Mouse (Mus musculus) G1E (cell line): ENCODE measurements around the gene Zdhhc7. TPM values are rescaled to one million over a fixed set of nuclear protein-coding genes. Genes with fewer than 3 reads are reported as not detected.

ENCODE experiments used
- ATAC-seq: 2 replicates; pipeline ENCODE4 v1.8.0; 2016; ENCODE audit warnings: mild to moderate bottlenecking; ENCODE audit not compliant: insufficient number of reproducible peaks, poor library complexity, low FRiP score, severe bottlenecking; ENCODE audit errors: extremely low read depth
- DNase-seq: peaks from one replicate; pipeline ENCODE4 v3.0.0; 2012; ENCODE audit warnings: low spot score
- H3K27me3 ChIP-seq: 2 replicates; pipeline ENCODE4 v1.6.1; 2012; ENCODE audit warnings: mild to moderate bottlenecking, low read length, inconsistent platforms; ENCODE audit not compliant: insufficient read depth
- H3K36me3 ChIP-seq: replicated peaks from 2 replicates; pipeline ENCODE3; 2012; ENCODE audit warnings: mild to moderate bottlenecking, inconsistent platforms
- H3K4me1 ChIP-seq: 2 replicates; pipeline ENCODE4 v1.6.1; 2012; ENCODE audit warnings: low read depth, low read length, inconsistent platforms, mixed read lengths; ENCODE audit not compliant: insufficient read depth
- H3K4me3 ChIP-seq: 2 replicates; pipeline ENCODE4 v1.5.1; 2012; ENCODE audit warnings: low read depth, mild to moderate bottlenecking, inconsistent platforms, low read length, moderate library complexity, mixed read lengths
- H3K9me3 ChIP-seq: replicated peaks from 2 replicates; pipeline ENCODE4 v1.6.1; 2012; ENCODE audit warnings: inconsistent platforms
- CTCF ChIP-seq: IDR thresholded peaks from 2 replicates; pipeline ENCODE4 v1.5.1; 2012; ENCODE audit warnings: low read depth, low read length, inconsistent platforms, mixed read lengths
- GATA1 ChIP-seq: IDR thresholded peaks from 2 replicates; pipeline ENCODE4 v1.6.1; 2012; ENCODE audit warnings: borderline replicate concordance, low read length, inconsistent platforms, mixed read lengths
- GATA2 ChIP-seq: IDR thresholded peaks from 2 replicates; pipeline ENCODE4 v1.6.1; 2012; ENCODE audit warnings: low read depth, low read length, inconsistent platforms, borderline replicate concordance
- POLR2AphosphoS5 ChIP-seq: IDR thresholded peaks from 2 replicates; pipeline ENCODE4 v1.6.1; 2012; ENCODE audit warnings: low read depth, low read length, inconsistent platforms; ENCODE audit not compliant: insufficient replicate concordance
- TAL1 ChIP-seq: conservative IDR thresholded peaks from 2 replicates; pipeline ENCODE4 v1.6.1; 2012; ENCODE audit warnings: low read depth, low read length, inconsistent platforms, mixed read lengths
- polyA plus RNA-seq: library from polyadenylated mRNA; stranded (reverse); fragments of >175 nt; gene quantifications from 2 replicates; pipeline ENCODE4 v1.2.3, GENCODE M21; 2012
- total RNA-seq, 2 experiments: library from RNA; stranded (forward) in 1 of 2; stranded (reverse) in 1 of 2; fragments of 200-1000 nt in 1 of 2; fragments of >200 nt in 1 of 2; fragmentation: Nextera tagmentation in 1 of 2; gene quantifications; 2 replicates each; pipeline ENCODE4 v1.2.3; 2014 to 2017

Gene Zdhhc7
- total and polyA plus RNA-seq, 3 experiments: 18.3 to 25.2 (median 24.9) TPM

DNA sequence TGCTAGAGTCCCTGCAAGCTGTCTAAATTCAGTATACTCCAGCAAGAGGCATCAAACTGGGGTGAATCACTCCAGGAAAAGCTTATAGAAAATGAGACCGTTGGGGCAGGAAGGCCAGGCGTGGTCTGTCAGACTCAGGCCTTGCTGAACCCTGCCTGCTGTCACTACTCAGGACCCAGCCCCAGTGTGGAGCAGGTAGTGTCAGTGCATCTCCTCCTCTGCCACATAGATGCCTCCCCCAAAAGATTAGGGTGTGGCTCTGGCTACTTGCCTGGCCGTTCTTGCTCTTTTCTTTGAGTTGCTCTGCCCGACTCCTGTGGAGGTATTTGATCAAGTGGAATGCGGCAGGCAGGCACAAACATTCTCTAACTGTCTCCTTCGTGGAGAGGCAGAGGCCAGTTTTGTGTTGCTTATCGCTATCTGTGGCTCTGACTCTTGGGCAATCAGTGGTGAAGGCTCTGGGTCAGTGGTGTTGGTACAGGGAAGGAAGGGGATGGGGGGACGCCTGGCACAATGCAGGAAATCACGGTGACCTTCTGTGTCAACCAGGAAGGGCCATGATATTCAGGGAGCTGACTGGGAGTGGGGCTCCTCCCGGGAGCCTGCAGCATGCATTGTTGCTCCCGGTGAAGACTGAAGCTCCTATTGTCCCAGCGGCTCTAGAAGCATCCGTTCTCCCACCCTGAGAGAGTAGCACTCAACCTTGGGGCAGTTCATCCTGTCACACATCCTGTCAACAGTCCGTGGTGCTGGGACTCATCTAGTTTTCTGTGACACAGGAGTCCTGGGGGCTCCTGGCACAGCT, 25.3 kb upstream of the Zdhhc7 start:
- ATAC-seq: no peak
- Histone ChIP-seq H3K27me3 (peaks cover 45% of the 10 kb centered on the region), H3K4me3 (no peak overlapping the region), H3K36me3 (no peaks in the 10 kb centered on the region), H3K4me1 (no peaks in the 10 kb centered on the region), H3K9me3 (no peaks in the 10 kb centered on the region)
- DNase-seq: no peak
- TF ChIP-seq CTCF (no peak), GATA1 (no peak), POLR2AphosphoS5 (no peak), TAL1 (no peak), GATA2 (no peak)

DNA sequence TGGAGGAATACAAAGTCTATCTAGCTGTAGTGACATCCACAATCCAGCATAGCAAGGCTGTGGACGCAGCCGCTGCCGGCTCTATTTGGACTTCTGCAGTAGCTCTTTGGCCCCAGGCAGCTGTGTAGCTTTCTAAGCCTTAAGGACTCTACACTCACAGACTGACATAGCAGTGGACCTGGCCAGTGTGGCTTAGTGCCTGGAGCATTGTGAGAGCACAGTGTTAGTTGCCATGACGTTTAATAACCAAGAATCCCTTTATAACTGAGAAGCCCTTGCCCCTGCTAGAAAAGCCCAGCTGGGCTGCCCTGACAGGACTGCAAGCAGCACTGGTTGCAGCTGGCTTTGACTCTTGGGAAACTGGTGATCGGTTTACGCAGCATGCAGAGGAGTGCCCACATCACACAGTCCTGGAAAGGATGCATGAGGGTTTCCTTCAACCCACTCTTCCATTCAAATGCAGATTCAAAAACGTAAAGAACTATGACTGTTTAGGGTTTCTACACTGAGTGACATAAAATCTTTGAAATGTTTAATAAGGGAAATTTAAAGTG, 23.6 kb upstream of the Zdhhc7 start:
- Histone ChIP-seq H3K4me3 (no peak overlapping the region), H3K9me3 (no peaks in the 10 kb centered on the region), H3K36me3 (no peaks in the 10 kb centered on the region), H3K4me1 (no peaks in the 10 kb centered on the region), H3K27me3 (peaks cover 52% of the 10 kb centered on the region)
- TF ChIP-seq TAL1: no peak
- no peak for TF ChIP-seq CTCF
- TF ChIP-seq POLR2AphosphoS5: no peak
- TF ChIP-seq GATA1: no peak
- TF ChIP-seq GATA2: no peak
- ATAC-seq: no peak
- no peak for DNase-seq

DNA sequence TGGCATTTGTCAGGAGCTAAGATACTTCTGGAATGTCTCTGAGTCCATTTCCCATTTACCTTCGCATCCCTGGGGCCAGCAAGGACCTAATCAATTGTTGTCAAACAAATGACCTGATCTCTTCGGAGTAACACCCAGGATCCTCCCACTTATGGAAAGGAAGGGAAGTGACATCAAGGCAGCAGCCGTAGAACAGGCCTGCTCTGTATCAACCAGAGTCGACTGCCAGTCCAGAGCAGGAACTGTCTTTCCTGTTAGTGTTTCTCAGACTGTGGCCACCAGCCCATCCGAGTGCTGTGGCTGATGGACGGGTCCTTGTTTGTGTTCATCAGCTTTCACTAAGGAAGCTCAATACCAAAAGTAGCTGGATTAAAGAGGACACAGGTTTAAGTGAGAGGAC, 23.0 kb upstream of the Zdhhc7 start:
- Histone ChIP-seq H3K4me3 (no peak overlapping the region), H3K4me1 (no peaks in the 10 kb centered on the region), H3K36me3 (no peaks in the 10 kb centered on the region), H3K9me3 (no peaks in the 10 kb centered on the region), H3K27me3 (peaks cover 59% of the 10 kb centered on the region)
- no peak for ATAC-seq
- TF ChIP-seq GATA1 (no peak), POLR2AphosphoS5 (no peak), TAL1 (no peak), GATA2 (no peak)
- no peak for DNase-seq

- H3K4me3 ChIP-seq: no peak overlapping the region
- no peak for DNase-seq
- no peaks in the 10 kb centered on the region for H3K9me3 ChIP-seq
- H3K4me1 ChIP-seq: no peaks in the 10 kb centered on the region
- no peaks in the 10 kb centered on the region for H3K36me3 ChIP-seq
- ATAC-seq: no peak
- peaks cover 75% of the 10 kb centered on the region for H3K27me3 ChIP-seq
- no peak for TF ChIP-seq CTCF
- no peak for TF ChIP-seq GATA1
- TF ChIP-seq TAL1: no peak
Measured at GRCm38 (mm10) chr8:120120951-120121350, 19.7 kb upstream of the Zdhhc7 start.

GRCm38 (mm10) chr8:120119931-120120330, 18.6 kb upstream of the Zdhhc7 start:
- Histone ChIP-seq H3K4me1 (no peaks in the 10 kb centered on the region), H3K4me3 (no peak overlapping the region), H3K9me3 (no peaks in the 10 kb centered on the region), H3K36me3 (no peaks in the 10 kb centered on the region), H3K27me3 (peaks cover 83% of the 10 kb centered on the region)
- TF ChIP-seq GATA1: no peak
- no peak for TF ChIP-seq GATA2
- TF ChIP-seq TAL1: no peak
- no peak for TF ChIP-seq CTCF
- no peak for DNase-seq
- ATAC-seq: no peak

DNA sequence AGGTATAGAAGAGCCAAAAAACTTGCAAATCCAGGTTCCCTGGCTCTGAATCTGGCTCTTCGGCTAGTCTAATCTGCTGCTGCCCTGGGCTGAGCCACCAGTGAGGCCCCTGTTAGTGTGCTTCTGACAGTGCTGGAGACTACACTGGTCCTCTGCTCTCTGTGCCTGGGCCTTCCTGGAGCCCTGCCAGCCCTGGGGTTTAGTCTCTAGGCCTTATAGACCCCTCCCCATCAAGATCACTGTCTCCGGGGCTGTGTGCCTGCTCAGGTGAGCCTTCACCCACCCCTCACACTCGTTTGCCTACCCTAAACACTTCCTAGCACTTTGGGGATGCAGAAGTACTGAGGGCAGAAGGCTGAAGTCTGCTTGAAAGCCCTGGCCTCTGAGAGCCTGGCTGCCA, 18.1 kb upstream of the Zdhhc7 start:
- ATAC-seq: no peak
- H3K4me1 ChIP-seq: peaks cover 2% of the 10 kb centered on the region
- peaks cover 3% of the 10 kb centered on the region for H3K9me3 ChIP-seq
- no peak for DNase-seq
- H3K27me3 ChIP-seq: peaks cover 83% of the 10 kb centered on the region
- no peak overlapping the region for H3K4me3 ChIP-seq
- H3K36me3 ChIP-seq: no peaks in the 10 kb centered on the region
- TF ChIP-seq TAL1: no peak
- TF ChIP-seq GATA2: no peak
- no peak for TF ChIP-seq CTCF
- TF ChIP-seq GATA1: no peak
- TF ChIP-seq POLR2AphosphoS5: no peak
